Mouse (Mus musculus) erythroid progenitor cell, adult 5-6 weeks (primary cell): ENCODE data around the gene Rgs7. TPM values are rescaled to one million over a fixed set of nuclear protein-coding genes. Genes with fewer than 3 reads are reported as not detected.

Experiments used
- ATAC-seq: replicated peaks from 2 replicates; pipeline ENCODE4 v1.8.0; 2016; ENCODE audit warnings: moderate number of reproducible peaks, mild to moderate bottlenecking, moderate TSS enrichment, inconsistent platforms; ENCODE audit not compliant: poor library complexity, low FRiP score, severe bottlenecking
- total RNA-seq, 2 experiments: library from RNA; stranded (forward) in 1 of 2; stranded (reverse) in 1 of 2; fragments of 150-400 nt in 1 of 2; fragments of 186-747, 209-891 nt in 1 of 2; gene quantifications; 2 replicates each; pipeline versions ENCODE4 v1.2.3 to v1.2.4; 2015 to 2017; ENCODE audit warnings: low replicate concordance in 2 of 2

Rgs7 gene
- total RNA-seq, 2 experiments from 2014 or later, result 1.4 TPM; not detected in 1

DNA sequence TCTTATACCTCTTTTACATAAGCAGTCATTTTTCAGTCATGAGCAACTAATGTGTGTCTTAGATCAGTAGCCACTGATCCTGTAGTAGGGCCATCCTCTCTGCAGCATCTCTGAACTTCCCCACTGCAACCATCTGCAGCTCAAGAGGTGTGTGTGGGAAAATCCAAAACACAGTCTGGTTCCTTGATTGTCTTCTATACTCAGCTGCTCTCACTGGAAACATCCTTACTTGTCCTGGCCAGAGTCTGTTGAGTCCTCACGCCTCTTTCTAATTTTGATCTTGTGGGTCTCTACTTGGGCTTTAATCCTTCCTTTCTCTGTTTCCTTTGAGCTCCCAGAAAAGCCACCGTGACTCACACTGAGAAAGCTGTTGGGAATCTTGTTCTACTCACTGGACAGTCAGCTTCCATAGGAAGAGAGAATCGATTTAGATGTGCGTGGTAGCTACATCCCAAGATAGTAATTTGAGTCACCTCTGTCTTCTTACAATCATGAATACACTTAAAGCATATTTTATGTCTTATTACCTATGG lies 422.5 kb downstream of the Rgs7 start:
- no peak for ATAC-seq

- no peak for ATAC-seq
Observed at GRCm38 (mm10) chr1:175049121-175049520, 443.2 kb downstream of the Rgs7 start.

DNA sequence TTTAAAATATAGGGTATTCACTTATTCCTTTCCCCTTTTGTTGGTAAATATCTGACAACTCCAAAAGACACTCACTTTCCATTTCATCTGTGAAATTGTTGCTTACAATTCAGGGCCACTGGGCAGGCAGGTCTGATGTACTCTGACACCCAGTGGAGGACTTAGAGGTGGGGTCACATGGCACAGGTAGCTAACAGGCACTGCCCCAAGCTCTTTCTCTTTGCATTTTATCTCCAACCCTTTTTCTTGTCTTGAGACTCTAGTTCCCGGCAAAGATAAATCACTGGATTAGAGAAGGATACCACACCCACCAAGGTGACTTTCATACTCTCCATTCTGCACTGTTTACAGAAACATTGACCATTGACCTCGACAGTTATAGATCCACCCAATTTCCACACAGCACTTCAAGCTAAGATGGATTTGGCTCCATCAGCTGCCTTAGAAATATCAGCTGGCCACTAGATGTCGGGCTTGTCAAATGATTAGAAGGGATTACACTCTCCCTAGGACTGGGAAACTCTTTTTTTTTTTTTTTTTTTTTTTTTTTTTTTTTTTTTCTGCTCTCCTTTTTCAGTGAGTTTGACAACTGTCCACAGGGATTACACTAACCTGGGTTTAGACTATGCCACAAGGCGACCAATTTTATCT lies 451.0 kb downstream of the Rgs7 start:
- no peak for ATAC-seq

- ATAC-seq, result no peak
Observed at GRCm38 (mm10) chr1:175040038-175040437, 452.3 kb downstream of the Rgs7 start.

DNA sequence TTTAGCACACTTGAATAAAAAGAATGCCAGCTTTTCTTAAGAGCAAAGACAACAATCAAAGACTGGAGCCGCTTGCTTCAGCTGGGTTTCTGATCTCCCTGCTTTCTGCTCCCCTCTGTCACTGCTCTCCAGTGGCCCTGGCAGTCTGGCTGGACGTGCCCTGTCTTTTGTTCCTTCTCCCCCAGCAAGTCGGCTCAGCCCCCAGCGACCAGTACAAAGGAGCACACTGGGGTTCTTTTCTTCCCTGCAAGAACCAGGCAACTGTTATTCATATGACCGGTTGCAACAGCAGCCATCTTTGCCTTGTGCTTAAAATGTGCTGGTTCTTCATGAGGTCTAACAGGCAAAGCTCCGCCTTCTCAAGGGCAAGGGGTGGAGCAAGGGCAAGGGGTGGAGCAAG lies 452.7 kb downstream of the Rgs7 start:
- ATAC-seq, result no peak

GRCm38 (mm10) chr1:175035461-175035860 lies 456.8 kb downstream of the Rgs7 start:
- no peak for ATAC-seq

- ATAC-seq, result no peak
Observed at GRCm38 (mm10) chr1:175032015-175032414, 460.3 kb downstream of the Rgs7 start.

- ATAC-seq, result no peak
Observed at GRCm38 (mm10) chr1:175028716-175029204, 463.5 kb downstream of the Rgs7 start.

- ATAC-seq, result no peak
Observed at GRCm38 (mm10) chr1:175028267-175028666, 464.0 kb downstream of the Rgs7 start.

DNA sequence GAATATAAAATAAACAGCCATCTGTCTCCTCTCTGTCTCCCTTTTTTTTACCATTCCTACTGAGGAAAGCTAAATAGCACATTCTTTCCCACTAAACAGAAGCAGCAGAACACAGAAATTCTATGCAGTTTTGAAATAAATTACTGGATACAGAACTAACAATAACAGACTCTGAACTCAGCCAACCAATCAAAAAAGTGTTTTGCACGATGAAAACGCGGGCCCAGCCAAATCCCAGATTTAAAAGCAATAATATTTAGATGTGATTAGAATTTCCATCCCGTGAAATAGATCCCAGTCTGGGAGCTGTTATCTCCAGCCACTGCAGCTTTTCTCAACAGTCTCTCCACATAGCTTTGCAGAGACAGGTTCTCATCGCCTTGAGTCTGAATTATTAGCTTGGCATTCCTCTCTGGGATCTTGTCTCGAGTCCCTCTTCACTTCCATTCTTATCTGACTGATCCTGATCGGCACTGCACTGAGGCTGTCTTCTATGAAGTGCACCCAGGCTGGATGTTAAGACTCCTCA lies 466.5 kb downstream of the Rgs7 start:
- ATAC-seq, result no peak

DNA sequence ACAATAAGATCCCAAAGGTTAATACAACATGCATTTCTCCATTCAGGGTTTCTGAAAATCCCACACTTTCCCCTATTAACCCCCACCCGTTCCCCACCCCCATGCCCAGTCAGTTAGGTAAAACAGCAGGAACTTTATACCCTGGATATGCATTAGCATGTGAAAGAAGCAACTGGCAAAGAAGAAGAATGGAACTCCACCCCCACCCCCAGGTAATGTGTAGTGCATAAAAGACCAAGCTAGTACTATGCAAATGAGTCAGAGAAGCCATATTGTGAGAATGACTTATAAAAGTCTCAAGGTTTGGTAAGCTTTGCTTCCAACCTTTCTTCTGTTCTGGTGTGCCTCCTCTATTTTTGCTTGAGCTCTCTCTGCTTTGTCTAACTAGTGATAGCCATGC lies 468.2 kb downstream of the Rgs7 start:
- no peak for ATAC-seq

Other genes with a start within 250 kb of the Rgs7 start
- 2.5 TPM in 1 of 2 replicates, not detected in the other for gene Kmo, start 127.9 kb upstream of the Rgs7 start, total RNA-seq (2015; ENCODE audit: low replicate concordance)
- 3.8 and 4.0 TPM in 2 replicates for gene Kmo, start 127.9 kb upstream of the Rgs7 start, total RNA-seq (2017; ENCODE audit: low replicate concordance)
- 29.3 and 41.4 TPM in 2 replicates for gene Fh1, start 133.1 kb upstream of the Rgs7 start, total RNA-seq (2015; ENCODE audit: low replicate concordance)
- 15.9 and 30.9 TPM in 2 replicates for gene Fh1, start 133.1 kb upstream of the Rgs7 start, total RNA-seq (2017; ENCODE audit: low replicate concordance)
- gene Opn3, start 200.3 kb upstream of the Rgs7 start, total RNA-seq (2015; ENCODE audit: low replicate concordance), result 1.8 TPM in 1 of 2 replicates, not detected in the other
- not detected in 2 replicates for gene Opn3, start 200.3 kb upstream of the Rgs7 start, total RNA-seq (2017; ENCODE audit: low replicate concordance)
- gene Chml, start 200.4 kb upstream of the Rgs7 start, total RNA-seq (2015; ENCODE audit: low replicate concordance), result 1.3 and 1.8 TPM in 2 replicates
- gene Chml, start 200.4 kb upstream of the Rgs7 start, total RNA-seq (2017; ENCODE audit: low replicate concordance), result 4.9 and 10.1 TPM in 2 replicates
- gene Wdr64, start 206.1 kb upstream of the Rgs7 start, total RNA-seq (2015; ENCODE audit: low replicate concordance), result not detected in 2 replicates
- gene Wdr64, start 206.1 kb upstream of the Rgs7 start, total RNA-seq (2017; ENCODE audit: low replicate concordance), result not detected in 2 replicates